Mouse (Mus musculus) cerebral cortex, adult 2 months (tissue): ENCODE results near the gene 1700018F24Rik.

Source experiments
- WGBS: fragments of 180-500 bp; shearing (Covaris S2); methylation state at CpG from one replicate; pipeline ENCODE4 v1.1.7; 2018; 5-methylcytosine and 5-hydroxymethylcytosine counted together

Gene 1700018F24Rik

GRCm38 (mm10) chr5:145042690-145043089 lies at the start of gene 1700018F24Rik:
Gene 1700018F24Rik, plus strand, starts transcription at chr5:145042990.
- 69% methylated on average over 3 of the region's 3 CpGs for whole genome bisulfite sequencing

- WGBS = 69% methylated on average over 2 of the region's 2 CpGs
Measured at GRCm38 (mm10) chr5:144998491-144998890, 44.3 kb upstream of the 1700018F24Rik start.

GRCm38 (mm10) chr5:145003362-145003761 lies 39.4 kb upstream of the 1700018F24Rik start:
- 91% methylated on average over 3 of the region's 3 CpGs for WGBS

GRCm38 (mm10) chr5:145004495-145004894 lies 38.3 kb upstream of the 1700018F24Rik start:
- 90% methylated on average over 9 of the region's 9 CpGs for WGBS

- 86% methylated on average over 6 of the region's 6 CpGs for WGBS
Measured at GRCm38 (mm10) chr5:145005596-145005995, 37.2 kb upstream of the 1700018F24Rik start.

GRCm38 (mm10) chr5:145008878-145009659 lies 33.7 kb upstream of the 1700018F24Rik start:
- 93% methylated on average over 15 of the region's 15 CpGs for WGBS

GRCm38 (mm10) chr5:145014278-145014677 lies 28.5 kb upstream of the 1700018F24Rik start:
- WGBS = 95% methylated on average over 1 of the region's 1 CpGs

- 13% methylated on average over 2 of the region's 2 CpGs for WGBS
Measured at GRCm38 (mm10) chr5:145016761-145017160, 26.0 kb upstream of the 1700018F24Rik start.

- 53% methylated on average over 1 of the region's 1 CpGs for WGBS
Measured at GRCm38 (mm10) chr5:145020254-145020653, 22.5 kb upstream of the 1700018F24Rik start.

- WGBS = 88% methylated on average over 1 of the region's 1 CpGs
Measured at GRCm38 (mm10) chr5:145020712-145021111, 22.1 kb upstream of the 1700018F24Rik start.

- 77% methylated on average over 1 of the region's 1 CpGs for WGBS
Measured at GRCm38 (mm10) chr5:145030476-145030875, 12.3 kb upstream of the 1700018F24Rik start.

- 79% methylated on average over 5 of the region's 5 CpGs for WGBS
Measured at GRCm38 (mm10) chr5:145032391-145032790, 10.4 kb upstream of the 1700018F24Rik start, which contains the start of gene Gm4871. Gene Gm4871, minus strand, starts transcription at chr5:145032754.

- 53% methylated on average over 4 of the region's 4 CpGs for WGBS
Measured at GRCm38 (mm10) chr5:145041628-145042027, 1.2 kb upstream of the 1700018F24Rik start.

GRCm38 (mm10) chr5:145054187-145054586 lies 11.4 kb downstream of the 1700018F24Rik start:
- WGBS = 83% methylated on average over 3 of the region's 3 CpGs

- 54% methylated on average over 8 of the region's 8 CpGs for whole genome bisulfite sequencing
Measured at GRCm38 (mm10) chr5:145057907-145058306, 15.1 kb downstream of the 1700018F24Rik start.

GRCm38 (mm10) chr5:145058722-145059121 lies 15.9 kb downstream of the 1700018F24Rik start:
- 86% methylated on average over 7 of the region's 7 CpGs for WGBS

GRCm38 (mm10) chr5:145059524-145059923 lies 16.7 kb downstream of the 1700018F24Rik start:
- 86% methylated on average over 2 of the region's 2 CpGs for WGBS

GRCm38 (mm10) chr5:145064765-145065340 lies 22.1 kb downstream of the 1700018F24Rik start:
- whole genome bisulfite sequencing = 94% methylated on average over 1 of the region's 1 CpGs

GRCm38 (mm10) chr5:145068863-145069262 lies 26.1 kb downstream of the 1700018F24Rik start:
- 57% methylated on average over 3 of the region's 3 CpGs for WGBS

GRCm38 (mm10) chr5:145069707-145070106 lies 26.9 kb downstream of the 1700018F24Rik start:
- under 1% methylated on average over 5 of the region's 5 CpGs for WGBS

GRCm38 (mm10) chr5:145071342-145071741 lies 28.6 kb downstream of the 1700018F24Rik start:
- WGBS = 59% methylated on average over 6 of the region's 6 CpGs

- WGBS = 74% methylated on average over 3 of the region's 3 CpGs
Measured at GRCm38 (mm10) chr5:145075081-145075480, 32.3 kb downstream of the 1700018F24Rik start.
